ENCODE assay signal across 28 mouse cellular contexts in the genomic region with DNA sequence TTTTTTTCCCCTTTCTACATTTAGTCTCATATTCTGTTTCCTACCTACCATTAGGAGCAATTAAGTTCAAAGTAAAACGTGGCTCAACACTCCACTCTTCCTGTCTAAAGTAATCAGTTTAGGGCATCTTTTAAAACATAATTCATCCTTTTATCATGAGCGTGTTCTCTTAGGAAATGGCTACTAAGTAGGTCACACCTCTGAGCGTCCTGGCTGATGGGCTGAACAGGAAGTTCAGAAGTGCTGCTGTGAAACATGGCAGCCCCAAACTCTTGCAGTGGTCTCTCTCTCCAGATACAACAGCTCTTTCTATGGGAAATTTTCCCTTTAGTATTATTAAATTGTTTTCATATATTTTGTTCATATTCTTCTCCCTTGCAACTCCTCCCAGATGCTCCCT.
A peak's percentile ranks its signal among the peaks of the same experiment; 100 is the strongest.
DNase-seq lines count a peak whose midpoint lies in the region; ATAC-seq and TF ChIP-seq lines count a peak whose summit lies in the region.
"Had no signal": no experiment of that assay in that cellular context is flagged by ENCODE, and none has a peak within 500 bp of the region (broad histone marks: within the 10 kb centered on the region; RNA-seq: fewer than 3 reads in every experiment).

No protein-coding gene starts in this region.

- no peak overlapping the region for H3K4me3 ChIP-seq in intestine, postnatal 0 days (ENCODE audit: low read depth, low read length)
- H3K4me3 ChIP-seq in liver, embryonic 11.5 days (ENCODE audit: low read depth, low read length), result no peak overlapping the region
- H3K4me3 ChIP-seq: embryonic facial prominence, embryonic 13.5 days; embryonic facial prominence, embryonic 15.5 days; erythroblast, embryonic 14.5 days; forebrain, embryonic 10.5 days; forebrain, embryonic 12.5 days had no signal

- no peaks in the 10 kb centered on the region for H3K27me3 ChIP-seq in intestine, postnatal 0 days (replicated peaks; ENCODE audit: control insufficient read depth, insufficient read depth, low read length)
- H3K27me3 ChIP-seq in liver, embryonic 11.5 days (replicated peaks; ENCODE audit: control insufficient read depth, insufficient read depth, low read length), result no peaks in the 10 kb centered on the region
- H3K27me3 ChIP-seq: CH12.LX; embryonic facial prominence, embryonic 13.5 days; embryonic facial prominence, embryonic 15.5 days; forebrain, embryonic 12.5 days; Patski had no signal

- no peak for TF ChIP-seq CTCF in intestine, postnatal 0 days (IDR thresholded peaks at IDR 0.05; ENCODE audit: low read depth)

- H3K9me3 ChIP-seq in intestine, postnatal 0 days (ENCODE audit: control insufficient read depth), result no peaks in the 10 kb centered on the region
- H3K9me3 ChIP-seq in liver, embryonic 11.5 days (ENCODE audit: control insufficient read depth, low read length), result no peaks in the 10 kb centered on the region
- H3K9me3 ChIP-seq: embryonic facial prominence, embryonic 13.5 days; embryonic facial prominence, embryonic 15.5 days; forebrain, embryonic 10.5 days; forebrain, embryonic 12.5 days; G1E had no signal

- H3K36me3 ChIP-seq in intestine, postnatal 0 days (ENCODE audit: control insufficient read depth, insufficient read depth), result no peaks in the 10 kb centered on the region
- no peaks in the 10 kb centered on the region for H3K36me3 ChIP-seq in liver, embryonic 11.5 days (ENCODE audit: control insufficient read depth, insufficient read depth, low read length)
- H3K36me3 ChIP-seq: embryonic facial prominence, embryonic 13.5 days; embryonic facial prominence, embryonic 15.5 days; forebrain, embryonic 10.5 days; forebrain, embryonic 12.5 days; G1E had no signal

- WGBS in intestine, postnatal 0 days, result 47% methylated on average over 3 of the region's 3 CpGs
- 44% methylated on average over 3 of the region's 3 CpGs for WGBS in liver, embryonic 11.5 days

- DNase-seq in heart, adult 11 months, result peak; percentile 61
- DNase-seq in heart, adult 18-20 months, result no peak
- peak; percentile 17 for DNase-seq in CD4-positive helper T cell, adult 2 months (ENCODE audit: low read depth, low spot score)
- peak; percentile 18 for DNase-seq in induced T-regulatory cell, adult 2 months (ENCODE audit: low read depth)
- DNase-seq in B cell, adult 2 months, result no peak
- no peak for DNase-seq in liver, embryonic 11.5 days (ENCODE audit: low spot score)
- DNase-seq: adrenal gland, adult 2 months; adrenal gland, postnatal 10 days; adrenal gland, postnatal 25 days; cerebellum, adult 11 months; cerebellum, adult 18-20 months; cerebellum, adult 8-10 months; cerebellum, adult 9-11 months; cerebellum, postnatal 14 days; cerebellum, postnatal 36 days; embryo, embryonic 11 days had no signal

- H3K27ac ChIP-seq in intestine, postnatal 0 days (ENCODE audit: low read depth, low read length), result no peak overlapping the region
- no peak overlapping the region for H3K27ac ChIP-seq in liver, embryonic 11.5 days (ENCODE audit: low read depth, low read length)
- H3K27ac ChIP-seq: embryonic facial prominence, embryonic 13.5 days; embryonic facial prominence, embryonic 15.5 days; forebrain, embryonic 10.5 days; forebrain, embryonic 12.5 days had no signal

- H3K9ac ChIP-seq in intestine, postnatal 0 days (ENCODE audit: low read depth, low read length), result no peak overlapping the region
- H3K9ac ChIP-seq in liver, embryonic 11.5 days (ENCODE audit: low read depth, low read length), result no peak overlapping the region
- H3K9ac ChIP-seq: embryonic facial prominence, embryonic 13.5 days; embryonic facial prominence, embryonic 15.5 days; forebrain, embryonic 12.5 days had no signal

- peak; percentile 53 for ATAC-seq in CD4-positive, CD25-positive, alpha-beta regulatory T cell, adult 4 months
- ATAC-seq in intestine, postnatal 0 days, result no peak
- ATAC-seq in liver, embryonic 11.5 days (replicated peaks; ENCODE audit: low FRiP score), result no peak
- ATAC-seq: forebrain, embryonic 14.5 days; forebrain, embryonic 16.5 days; Patski had no signal

- H3K4me2 ChIP-seq in intestine, postnatal 0 days (replicated peaks; ENCODE audit: low read depth), result no peak overlapping the region
- H3K4me2 ChIP-seq in liver, embryonic 11.5 days, result no peak overlapping the region
- H3K4me2 ChIP-seq: embryonic facial prominence, embryonic 13.5 days; embryonic facial prominence, embryonic 15.5 days; forebrain, embryonic 12.5 days had no signal

- no peaks in the 10 kb centered on the region for H3K4me1 ChIP-seq in intestine, postnatal 0 days (replicated peaks; ENCODE audit: control insufficient read depth, insufficient read depth, low read length)
- no peaks in the 10 kb centered on the region for H3K4me1 ChIP-seq in liver, embryonic 11.5 days (replicated peaks; ENCODE audit: control insufficient read depth, insufficient read depth, low read length)
- H3K4me1 ChIP-seq: embryonic facial prominence, embryonic 13.5 days; embryonic facial prominence, embryonic 15.5 days; forebrain, embryonic 12.5 days had no signal

Comparison
In these comparisons a context has a peak if more than half of its experiments do, and no peak if none do; other contexts are left out.
1. DNase-seq: peak in heart, adult 11 months (single experiment), CD4-positive helper T cell, adult 2 months (single experiment) and induced T-regulatory cell, adult 2 months (single experiment); none in heart, adult 18-20 months (0 of 2), B cell, adult 2 months (0 of 2) and liver, embryonic 11.5 days (single experiment).